ENCODE assay signal across 14 mouse cellular contexts in the genomic region with DNA sequence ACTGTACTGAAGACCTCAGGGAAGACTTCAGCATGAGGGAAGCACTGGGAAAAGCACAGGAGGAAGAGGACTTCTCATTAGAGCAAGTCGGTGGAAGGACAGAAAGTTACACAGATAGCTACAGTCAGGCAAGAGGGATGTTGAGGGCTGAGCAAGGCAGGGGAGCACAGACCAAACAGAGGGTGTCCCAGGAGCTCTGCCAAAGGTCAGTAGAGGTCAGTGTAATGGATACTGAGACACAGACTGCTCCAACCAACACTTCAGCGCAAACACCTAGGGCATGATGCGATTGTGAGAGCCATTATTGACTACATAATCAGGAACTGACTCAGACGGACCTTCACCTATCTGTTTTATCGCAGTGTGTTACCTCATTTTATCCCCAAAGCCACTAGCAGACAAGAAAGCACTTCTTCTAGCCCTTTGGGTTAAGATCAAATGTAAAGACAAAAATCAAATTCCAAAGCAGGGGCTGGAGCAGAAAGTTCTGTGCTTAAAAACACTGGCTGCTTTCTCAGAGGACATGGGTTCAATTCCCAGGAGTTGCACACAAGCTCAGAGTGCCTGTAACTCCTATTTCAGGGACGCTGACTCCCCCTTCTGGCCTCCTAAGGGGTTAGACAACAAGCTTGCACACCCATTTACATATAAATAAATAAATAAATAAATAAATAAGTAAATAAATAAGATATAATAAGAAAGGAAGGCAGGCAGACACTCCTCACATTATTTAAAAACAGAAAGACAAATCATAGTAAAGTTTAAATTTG.
A peak's percentile ranks its signal among the peaks of the same experiment; 100 is the strongest.
DNase-seq lines count a peak whose midpoint lies in the region; ATAC-seq and TF ChIP-seq lines count a peak whose summit lies in the region.
"Had no signal": no experiment of that assay in that cellular context is flagged by ENCODE, and none has a peak within 500 bp of the region (broad histone marks: within the 10 kb centered on the region; RNA-seq: fewer than 3 reads in every experiment).

No protein-coding gene starts in this region.

- no peak overlapping the region for H3K4me3 ChIP-seq in heart, embryonic 10.5 days
- H3K4me3 ChIP-seq in heart, embryonic 12.5 days, result no peak overlapping the region
- no peak overlapping the region for H3K4me3 ChIP-seq in CH12.LX (replicated peaks in 1 of 3; ENCODE audit: low read depth in 2 of 3, low read length in 2 of 3, poor library complexity in 1 of 3)
- H3K4me3 ChIP-seq: embryonic facial prominence, embryonic 13.5 days; neural tube, embryonic 13.5 days had no signal

- no peak for DNase-seq in heart, embryonic 10.5 days (ENCODE audit: low spot score)
- DNase-seq in A20 (ENCODE audit: low read depth, low spot score) (peak; percentile 72), CH12.LX (ENCODE audit: extremely low read depth) (peak; percentile 17)
- peak; percentile 46 for DNase-seq in naive thymus-derived CD4-positive, alpha-beta T cell, adult 2 months (ENCODE audit: low read depth)
- no peak for DNase-seq in urinary bladder, postnatal 25 days (ENCODE audit: low spot score)
- DNase-seq in B cell, adult 2 months, result no peak
- DNase-seq: adrenal gland, adult 8-10 months; cerebellum, adult 2 months; heart, postnatal 36 days; lung, embryonic 14.5 days had no signal

- H3K27ac ChIP-seq in heart, embryonic 10.5 days, result peak overlapping the region; percentile 47; the same call in 1 of the 2 replicates
- no peak overlapping the region for H3K27ac ChIP-seq in heart, embryonic 12.5 days (ENCODE audit: poor library complexity, severe bottlenecking)
- no peak overlapping the region for H3K27ac ChIP-seq in CH12.LX (ENCODE audit: insufficient read depth, low read depth)
- H3K27ac ChIP-seq: embryonic facial prominence, embryonic 13.5 days; hindbrain, postnatal 0 days; neural tube, embryonic 13.5 days had no signal

- no peaks in the 10 kb centered on the region for H3K27me3 ChIP-seq in heart, embryonic 10.5 days (ENCODE audit: insufficient read depth, poor library complexity, severe bottlenecking)
- H3K27me3 ChIP-seq in heart, embryonic 12.5 days (replicated peaks), result no peaks in the 10 kb centered on the region
- H3K27me3 ChIP-seq in CH12.LX (replicated peaks), result no peaks in the 10 kb centered on the region
- H3K27me3 ChIP-seq: embryonic facial prominence, embryonic 13.5 days; neural tube, embryonic 13.5 days had no signal

- in situ Hi-C loops in CH12.LX (cut with MboI; ENCODE audit: low pct_ligation_motif_present, low pct_unique_long_range_greater_than_20kb, low sequenced_read_pairs), result no loop called here

- peak in 1 of 2 experiments; percentile 50; a peak in 2 of 4 replicates for TF ChIP-seq CTCF in CH12.LX (conservative IDR thresholded peaks at IDR 0.05 in 1 of 2, IDR thresholded peaks at IDR 0.05 in 1 of 2; ENCODE audit: low read depth in 2 of 2, low read length in 2 of 2)

- H3K4me1 ChIP-seq in heart, embryonic 10.5 days, result peaks cover 22% of the 10 kb centered on the region
- peaks cover 30% of the 10 kb centered on the region for H3K4me1 ChIP-seq in heart, embryonic 12.5 days (replicated peaks)
- H3K4me1 ChIP-seq in CH12.LX (ENCODE audit: control insufficient read depth in 1 of 2, insufficient read depth in 2 of 2), result peaks cover 2 to 19% of the 10 kb centered on the region in 2 experiments; a peak in 2 of 4 replicates

- no peaks in the 10 kb centered on the region for H3K36me3 ChIP-seq in heart, embryonic 10.5 days
- H3K36me3 ChIP-seq in heart, embryonic 12.5 days, result no peaks in the 10 kb centered on the region
- no peaks in the 10 kb centered on the region for H3K36me3 ChIP-seq in CH12.LX (replicated peaks in 1 of 2; ENCODE audit: control insufficient read depth in 1 of 2, insufficient read depth in 1 of 2, low read length in 1 of 2)
- H3K36me3 ChIP-seq: embryonic facial prominence, embryonic 13.5 days; neural tube, embryonic 13.5 days had no signal

- TF ChIP-seq EP300 in CH12.LX (IDR thresholded peaks at IDR 0.05; ENCODE audit: low read length), result no peak

- H3K4me2 ChIP-seq in heart, embryonic 12.5 days, result no peak overlapping the region
- H3K4me2 ChIP-seq in CH12.LX (ENCODE audit: insufficient read depth, low read depth, poor library complexity, severe bottlenecking), result no peak overlapping the region
- H3K4me2 ChIP-seq: embryonic facial prominence, embryonic 13.5 days; lung, embryonic 14.5 days; neural tube, embryonic 13.5 days had no signal

- H3K9me3 ChIP-seq in heart, embryonic 10.5 days, result no peaks in the 10 kb centered on the region
- H3K9me3 ChIP-seq in heart, embryonic 12.5 days (replicated peaks), result no peaks in the 10 kb centered on the region
- H3K9me3 ChIP-seq in CH12.LX (replicated peaks; ENCODE audit: low read length), result no peaks in the 10 kb centered on the region
- H3K9me3 ChIP-seq: embryonic facial prominence, embryonic 13.5 days; neural tube, embryonic 13.5 days had no signal

- ATAC-seq in heart, embryonic 12.5 days (ENCODE audit: insufficient number of reproducible peaks, low FRiP score), result no peak
- ATAC-seq: hindbrain, postnatal 0 days had no signal

- TF ChIP-seq RAD21 in CH12.LX (IDR thresholded peaks at IDR 0.05; ENCODE audit: low read depth, low read length), result peak; percentile 55

- no peak overlapping the region for H3K9ac ChIP-seq in heart, embryonic 12.5 days
- no peak overlapping the region for H3K9ac ChIP-seq in CH12.LX (ENCODE audit: insufficient read depth, low read depth)
- H3K9ac ChIP-seq: embryonic facial prominence, embryonic 13.5 days; lung, embryonic 14.5 days; neural tube, embryonic 13.5 days had no signal

- TF ChIP-seq POLR2A in CH12.LX (IDR thresholded peaks at IDR 0.05; ENCODE audit: low read depth, low read length), result no peak

- H3K79me2 ChIP-seq in CH12.LX (replicated peaks; ENCODE audit: control insufficient read depth, extremely low read depth, insufficient read depth, poor library complexity, severe bottlenecking), result no peaks in the 10 kb centered on the region

- WGBS in heart, embryonic 10.5 days, result 76% methylated on average over 6 of the region's 6 CpGs
- WGBS in heart, embryonic 12.5 days, result 83% methylated on average over 6 of the region's 6 CpGs

- dilution Hi-C loops in CH12.LX (cut with MboI; ENCODE audit: extremely low pct_ligation_motif_present, extremely low pct_unique_long_range_greater_than_20kb, low sequenced_read_pairs), result no loop called here

TF ChIP-seq in CH12.LX, 34 proteins besides CTCF, POLR2A, EP300 and RAD21:
- TF ChIP-seq GABPA (IDR thresholded peaks at IDR 0.05; ENCODE audit: insufficient replicate concordance, low read depth, low read length) (no peak), POLR2AphosphoS2 (IDR thresholded peaks at IDR 0.05; ENCODE audit: low read depth, low read length) (no peak), SMC3 (IDR thresholded peaks at IDR 0.05; ENCODE audit: low read depth, low read length) (peak; percentile 57), ZC3H11A (IDR thresholded peaks at IDR 0.05; ENCODE audit: low read depth, low read length) (peak; percentile 28; the same call in 1 of the 2 replicates), ZMIZ1 (IDR thresholded peaks at IDR 0.05; ENCODE audit: low read depth, low read length) (no peak), PAX5 (IDR thresholded peaks at IDR 0.05; ENCODE audit: low read length) (no peak), MAX (IDR thresholded peaks at IDR 0.05; ENCODE audit: low read length) (no peak)

Comparison
In these comparisons a context has a peak if more than half of its experiments do, and no peak if none do; other contexts are left out.
1. DNase-seq: peak in A20 (single experiment), CH12.LX (single experiment) and naive thymus-derived CD4-positive, alpha-beta T cell, adult 2 months (single experiment); none in heart, embryonic 10.5 days (single experiment), urinary bladder, postnatal 25 days (single experiment) and B cell, adult 2 months (0 of 2).